Mouse (Mus musculus) layer of hippocampus, adult 2 months (tissue): ENCODE measurements around the gene Disc1. TPM values are rescaled to one million over a fixed set of nuclear protein-coding genes. Genes with fewer than 3 reads are reported as not detected.

Experiments used
- DNase-seq, 2 experiments: peaks; one replicate each; pipeline ENCODE4 v3.0.0; 2022; ENCODE audit warnings: low spot score in 2 of 2
- H3K27ac ChIP-seq: fragments of 200-600 bp; 2 replicates; pipeline ENCODE4 v1.8.1; 2022
- H3K4me3 ChIP-seq: fragments of 200-600 bp; 2 replicates; pipeline ENCODE4 v1.8.1; 2022; ENCODE audit warnings: mild to moderate bottlenecking
- CTCF ChIP-seq: fragments of 200-600 bp; conservative IDR thresholded peaks from 2 replicates; pipeline ENCODE4 v1.8.1; 2022; ENCODE audit warnings: antibody characterized with exemption, mild to moderate bottlenecking, moderate library complexity
- long read RNA-seq, 2 experiments: library from polyadenylated mRNA; stranded (forward); transcript quantifications; one replicate each; pipeline ENCODE4 v2.0.0; 2021; ENCODE audit warnings: borderline mapping rate in 2 of 2
- total RNA-seq, 2 experiments: library from RNA; stranded (reverse); gene quantifications; 2 replicates each; pipeline ENCODE4 v1.2.3; 2021

Gene Disc1
- 1 to 10 TPM; 5.6 to 6.1 TPM for total RNA-seq
- long read RNA-seq, experiment 1, partial matches to known transcripts, result 0 of 1 reads
- long read RNA-seq, experiment 1, other reads (novel, unspliced or antisense), result 1 of 1 reads
- long read RNA-seq, experiment 2, partial matches to known transcripts, result 0 of 2 reads
- long read RNA-seq, experiment 2, other reads (novel, unspliced or antisense), result 2 of 2 reads

DNA sequence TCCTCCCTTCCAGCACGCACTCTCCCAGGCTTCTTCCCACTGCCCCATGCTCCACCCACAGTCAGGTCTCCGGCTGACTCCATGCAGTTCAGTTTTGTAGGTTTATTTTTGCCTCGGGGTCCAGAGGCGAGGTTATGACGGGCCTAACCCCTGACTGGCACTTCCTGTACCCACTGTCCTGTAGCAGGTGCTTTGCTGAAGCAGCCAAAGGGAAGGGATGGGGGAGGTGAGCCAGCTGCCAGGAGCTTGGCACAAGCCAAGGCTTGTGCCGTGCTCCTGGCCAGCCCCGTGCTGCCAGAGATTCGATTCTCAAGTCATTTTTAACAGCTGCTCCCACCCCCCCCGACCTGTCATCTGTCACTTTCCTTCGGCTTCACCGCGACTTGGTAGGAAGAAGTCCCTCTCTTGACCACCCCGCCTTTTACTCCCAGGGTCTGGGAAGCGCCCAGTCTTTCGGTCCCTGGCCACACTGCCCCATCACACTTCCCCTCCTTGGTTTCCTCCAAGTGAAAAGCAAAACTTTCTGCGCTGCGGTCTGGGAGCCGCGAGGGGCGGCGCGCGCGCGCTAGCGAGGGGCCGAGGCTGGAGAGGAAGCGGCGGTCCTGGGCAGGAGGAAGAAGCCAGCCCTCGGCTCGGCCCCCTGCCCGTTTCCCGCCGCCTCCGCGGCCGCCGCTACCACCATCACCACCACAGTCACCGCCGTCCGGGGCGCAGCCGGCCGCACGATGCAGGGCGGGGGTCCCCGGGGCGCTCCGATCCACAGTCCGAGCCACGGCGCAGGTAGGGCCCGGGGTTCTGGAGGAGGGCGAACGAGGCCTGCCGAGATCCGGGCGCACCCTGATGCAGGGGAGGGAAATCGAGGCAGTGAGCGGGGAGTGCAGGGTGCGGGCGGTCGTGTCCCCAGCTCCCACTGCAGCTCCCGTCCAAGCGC is at the start of gene Disc1:
Disc1 (plus strand) TSS at position 691 of the 931 bp plus-strand sequence.
- DNase-seq, result peak in 1 of 2 experiments; percentile 40
- TF ChIP-seq CTCF, result no peak; the same call in 1 of the 2 replicates
- peak within 1 kb of the TSS; percentile 87 for H3K4me3 ChIP-seq
- H3K27ac ChIP-seq, result peak within 1 kb of the TSS; percentile 95

DNA sequence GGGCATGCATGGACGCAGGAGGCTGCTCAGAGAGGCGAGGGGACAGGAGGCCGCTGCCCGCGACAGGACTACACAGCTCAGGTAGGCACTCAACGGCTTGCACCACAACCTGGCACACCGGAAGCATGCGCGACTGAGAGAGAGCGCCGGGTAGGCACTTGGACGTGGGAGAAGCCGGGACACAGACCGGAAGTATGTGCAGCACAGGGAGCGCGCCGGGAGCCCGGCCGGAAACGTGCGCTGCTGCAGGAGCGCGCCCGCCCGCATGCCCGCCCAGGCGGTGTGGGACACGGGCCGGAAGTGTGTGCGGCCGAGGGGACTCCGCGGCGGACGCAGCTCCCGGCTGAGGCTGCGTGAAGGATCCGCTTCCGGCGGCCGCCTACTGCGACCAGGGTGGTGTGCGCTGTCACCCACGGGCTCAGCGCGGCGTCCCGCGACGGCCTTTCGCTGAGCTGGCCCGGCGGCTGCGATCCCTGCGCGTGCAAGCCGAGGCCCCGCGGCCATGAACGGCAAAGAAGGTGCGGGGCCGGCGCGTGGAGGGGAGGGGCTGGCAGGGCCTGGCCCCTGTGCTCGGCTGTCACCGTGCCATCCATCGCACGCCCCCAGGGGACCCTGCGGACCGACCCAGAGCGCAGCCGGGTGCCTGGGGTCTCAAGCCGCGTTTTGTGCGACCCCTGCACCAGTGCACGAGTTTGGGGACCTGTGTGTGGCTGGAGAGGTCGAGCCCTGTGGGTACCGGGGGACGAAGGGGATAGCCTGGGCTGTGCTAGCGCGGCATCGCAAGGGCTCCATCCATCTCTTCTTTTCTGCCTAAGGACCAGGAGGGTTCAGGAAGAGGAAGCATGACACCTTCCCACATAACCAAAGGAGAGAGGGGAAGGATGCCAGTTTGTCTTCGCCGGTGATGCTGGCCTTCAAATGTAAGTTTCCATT is 41.0 kb upstream of the Disc1 start, which contains the start of gene Tsnax:
Tsnax (plus strand) TSS at position 303 of the 933 bp plus-strand sequence.
- peak; percentile 37 for TF ChIP-seq CTCF
- DNase-seq, result peak; percentile 92 to 93
- Histone ChIP-seq H3K27ac (peak within 1 kb of the TSS; percentile 89), H3K4me3 (peak within 1 kb of the TSS; percentile 98)

DNA sequence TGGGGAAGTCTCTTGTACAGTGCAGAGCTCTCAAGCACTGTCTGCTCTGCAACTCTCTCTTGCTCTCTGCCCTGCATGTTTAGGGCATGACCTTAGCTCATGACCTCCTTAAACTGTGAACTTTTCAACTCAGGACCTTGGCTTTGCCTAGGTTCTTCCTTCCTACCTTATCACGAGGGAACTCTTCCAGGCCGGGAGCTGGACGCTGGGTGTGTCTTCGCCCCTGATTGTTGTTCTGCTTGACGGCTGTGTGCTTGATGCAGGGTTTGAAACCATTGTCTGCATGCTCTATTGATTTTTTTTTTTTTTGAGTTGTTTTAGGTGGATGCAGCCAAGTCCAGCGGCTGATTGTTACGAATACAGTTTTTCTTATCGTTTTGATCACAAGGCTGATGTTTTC is 29.9 kb upstream of the Disc1 start:
- TF ChIP-seq CTCF, result no peak
- no peak for DNase-seq
- Histone ChIP-seq H3K4me3 (no peak overlapping the region), H3K27ac (peak overlapping the region; percentile 2; the same call in 1 of the 2 replicates)

DNA sequence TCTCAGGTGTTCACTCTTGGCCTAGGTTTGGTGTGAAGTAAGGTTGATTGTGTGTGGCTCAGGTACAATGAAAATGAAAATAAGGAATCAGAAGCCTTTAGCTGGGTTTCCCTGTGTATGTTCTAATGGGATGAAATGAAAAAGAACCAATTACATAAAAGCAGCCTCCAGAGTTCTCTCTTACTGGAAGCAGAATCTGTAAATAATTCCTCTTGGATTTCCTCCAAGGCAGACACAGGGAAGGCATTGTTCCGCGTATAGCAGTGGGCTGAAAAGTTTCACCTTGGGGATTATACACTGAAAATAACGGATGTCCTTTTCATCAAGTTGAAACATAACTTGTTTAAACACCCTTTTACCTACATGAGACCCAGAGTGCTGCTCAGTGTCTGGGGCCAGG is 26.8 kb upstream of the Disc1 start:
- Histone ChIP-seq H3K27ac (peak overlapping the region; percentile 64), H3K4me3 (no peak overlapping the region)
- no peak for TF ChIP-seq CTCF
- DNase-seq, result no peak

GRCm38 (mm10) chr8:125028841-125029240 is 25.2 kb upstream of the Disc1 start:
- DNase-seq, result no peak
- Histone ChIP-seq H3K4me3 (no peak overlapping the region), H3K27ac (no peak overlapping the region)
- no peak for TF ChIP-seq CTCF

DNA sequence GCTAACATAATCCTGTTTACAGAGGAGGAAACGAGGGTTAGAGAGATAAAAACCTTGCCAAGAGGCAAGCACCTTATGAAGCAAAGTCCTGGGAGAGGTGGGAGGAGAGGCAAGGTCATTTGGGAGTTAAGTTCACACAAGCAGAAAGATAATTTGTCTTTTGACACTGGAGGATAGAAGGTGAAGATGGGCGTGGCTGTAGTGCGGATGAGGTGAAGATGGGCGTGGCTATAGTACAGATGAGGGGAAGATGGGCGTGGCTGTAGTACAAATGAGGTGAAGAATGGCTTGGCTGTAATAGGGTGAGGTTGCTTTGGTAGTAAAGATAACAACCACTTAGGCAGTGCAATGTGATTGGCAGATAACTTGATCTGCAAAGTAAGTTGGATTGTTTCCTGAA is 22.7 kb upstream of the Disc1 start:
- no peak for DNase-seq
- no peak for TF ChIP-seq CTCF

DNA sequence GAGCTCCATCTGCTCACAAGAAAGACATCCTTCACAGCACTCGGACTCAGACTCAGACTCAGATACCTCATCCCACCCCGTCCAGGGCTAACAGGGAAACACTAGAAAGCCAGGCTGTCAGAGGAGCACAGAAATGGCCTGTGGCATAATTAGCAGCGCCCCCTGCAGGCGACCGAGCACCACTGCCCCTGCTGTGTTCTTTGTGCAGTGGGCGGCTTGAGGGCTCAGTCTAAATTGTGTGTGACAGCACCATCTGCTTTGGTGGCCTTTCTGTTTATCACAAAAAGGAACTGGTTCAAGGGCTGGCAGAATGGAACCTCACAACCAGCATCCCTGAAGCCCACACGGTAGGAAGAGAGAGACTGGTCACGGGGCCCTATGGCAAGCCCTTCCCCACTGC is 19.3 kb upstream of the Disc1 start:
- Histone ChIP-seq H3K27ac (peak overlapping the region; percentile 4; the same call in 1 of the 2 replicates), H3K4me3 (no peak overlapping the region)
- peak; percentile 69 to 83 for DNase-seq
- peak; percentile 94 for TF ChIP-seq CTCF

More for the DNA sequence above, 22.7 kb upstream of the Disc1 start:
- no peak overlapping the region for H3K27ac ChIP-seq
- H3K4me3 ChIP-seq, result no peak overlapping the region

- no peak for TF ChIP-seq CTCF
- DNase-seq, result no peak
- Histone ChIP-seq H3K4me3 (no peak overlapping the region), H3K27ac (no peak overlapping the region)
These were observed 16.9 kb upstream of the Disc1 start for GRCm38 (mm10) chr8:125037081-125037480.

DNA sequence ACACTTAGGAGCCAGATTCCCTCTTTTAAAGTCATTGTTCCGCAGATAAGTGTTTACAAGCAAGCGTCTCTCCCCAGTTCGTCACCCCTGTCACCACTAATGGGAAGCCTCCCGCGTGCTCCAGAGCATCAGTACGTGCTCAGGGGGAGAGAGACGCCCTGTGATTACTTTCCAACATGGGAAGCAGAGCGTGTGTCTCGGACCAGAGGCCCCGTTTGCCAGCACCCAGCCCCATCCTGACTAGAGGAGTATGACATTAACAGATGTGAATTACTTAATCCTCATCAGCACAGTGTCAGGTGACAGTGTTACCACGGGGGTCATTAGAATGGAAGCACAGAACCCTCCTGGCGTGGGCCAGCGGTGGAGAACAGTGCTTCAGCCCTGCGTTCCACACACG is 15.3 kb upstream of the Disc1 start:
- TF ChIP-seq CTCF, result no peak
- Histone ChIP-seq H3K4me3 (no peak overlapping the region), H3K27ac (no peak overlapping the region)
- DNase-seq, result no peak

GRCm38 (mm10) chr8:125040587-125041375 is 13.2 kb upstream of the Disc1 start:
- Histone ChIP-seq H3K27ac (no peak overlapping the region), H3K4me3 (no peak overlapping the region)
- no peak for TF ChIP-seq CTCF
- no peak for DNase-seq

GRCm38 (mm10) chr8:125041496-125041895 is 12.5 kb upstream of the Disc1 start:
- H3K4me3 ChIP-seq, result no peak overlapping the region
- no peak overlapping the region for H3K27ac ChIP-seq
- no peak for TF ChIP-seq CTCF
- DNase-seq, result no peak

- DNase-seq, result no peak
- H3K4me3 ChIP-seq, result no peak overlapping the region
- no peak overlapping the region for H3K27ac ChIP-seq
- no peak for TF ChIP-seq CTCF
These were observed 10.6 kb upstream of the Disc1 start for GRCm38 (mm10) chr8:125043394-125043793.
